Comparison of ENCODE assay signal across 30 mouse cellular contexts in genomic region chr9:55789442-55789841, GRCm38 (mm10).
"Had no signal": no experiment of that assay in that cellular context is flagged by ENCODE, and none has a peak within 500 bp of the region (broad histone marks: within the 10 kb centered on the region; RNA-seq: fewer than 3 reads in every experiment).

No protein-coding gene starts in this region.

- H3K4me2 ChIP-seq: heart, embryonic 12.5 days; hindbrain, embryonic 12.5 days; hindbrain, embryonic 14.5 days; intestine, embryonic 15.5 days; kidney, embryonic 15.5 days; limb, embryonic 12.5 days; liver, embryonic 11.5 days; liver, embryonic 13.5 days; liver, embryonic 15.5 days had no signal

- ATAC-seq: hindbrain, embryonic 16.5 days; inflammation-experienced regulatory T-cells, adult 6 months; intestine, embryonic 15.5 days; intestine, postnatal 0 days; liver, postnatal 0 days had no signal

- H3K36me3 ChIP-seq: heart, embryonic 12.5 days; hindbrain, embryonic 10.5 days; hindbrain, embryonic 12.5 days; intestine, embryonic 15.5 days; kidney, embryonic 15.5 days; limb, embryonic 10.5 days; limb, embryonic 12.5 days; liver, embryonic 13.5 days; liver, embryonic 15.5 days had no signal

- H3K4me3 ChIP-seq: gastrocnemius, adult 2 months; heart, adult 2 months; heart, embryonic 12.5 days; hindbrain, embryonic 10.5 days; hindbrain, embryonic 12.5 days; intestine, embryonic 15.5 days; kidney, embryonic 15.5 days; limb, embryonic 10.5 days; limb, embryonic 12.5 days; liver, embryonic 13.5 days; liver, embryonic 15.5 days had no signal

- H3K27me3 ChIP-seq: heart, embryonic 12.5 days; hindbrain, embryonic 12.5 days; intestine, embryonic 15.5 days; kidney, embryonic 15.5 days; limb, embryonic 12.5 days; liver, embryonic 13.5 days; liver, embryonic 15.5 days had no signal

- H3K4me1 ChIP-seq: heart, embryonic 12.5 days; hindbrain, embryonic 10.5 days; hindbrain, embryonic 12.5 days; intestine, embryonic 15.5 days; kidney, embryonic 15.5 days; limb, embryonic 10.5 days; limb, embryonic 12.5 days; liver, embryonic 13.5 days; liver, embryonic 15.5 days had no signal

- DNase-seq: gastrocnemius, adult 2 months; gastrocnemius, postnatal 10 days; gastrocnemius, postnatal 36 days; heart, adult 11 months; heart, adult 2 months; heart, postnatal 10 days; heart, postnatal 4 days; kidney, adult 18-20 months; kidney, adult 8-10 months; kidney, postnatal 14 days; kidney, postnatal 36 days; layer of hippocampus, adult 9-11 months; layer of hippocampus, postnatal 36 days; liver; liver, embryonic 13.5 days; liver, postnatal 0 days had no signal

- H3K9ac ChIP-seq: heart, embryonic 12.5 days; hindbrain, embryonic 12.5 days; hindbrain, embryonic 14.5 days; intestine, embryonic 15.5 days; kidney, embryonic 15.5 days; limb, embryonic 12.5 days; liver, embryonic 13.5 days; liver, embryonic 15.5 days; liver, postnatal 0 days had no signal

- H3K9me3 ChIP-seq: heart, embryonic 12.5 days; hindbrain, embryonic 10.5 days; hindbrain, embryonic 12.5 days; intestine, embryonic 15.5 days; kidney, embryonic 15.5 days; limb, embryonic 10.5 days; limb, embryonic 12.5 days; liver, embryonic 13.5 days; liver, embryonic 15.5 days had no signal

- H3K27ac ChIP-seq: gastrocnemius, adult 2 months; heart, adult 2 months; hindbrain, embryonic 10.5 days; hindbrain, embryonic 12.5 days; hindbrain, embryonic 14.5 days; intestine, embryonic 15.5 days; kidney, embryonic 15.5 days; kidney, postnatal 0 days; limb, embryonic 10.5 days; limb, embryonic 12.5 days; liver, embryonic 13.5 days; liver, embryonic 15.5 days had no signal
